ENCODE assay signal across 30 mouse cellular contexts in genomic region chr12:34587171-34587570, GRCm38 (mm10).
DNase-seq lines count a peak whose midpoint lies in the region; ATAC-seq lines count a peak whose summit lies in the region.
"Had no signal": no experiment of that assay in that cellular context is flagged by ENCODE, and none has a peak within 500 bp of the region (broad histone marks: within the 10 kb centered on the region; RNA-seq: fewer than 3 reads in every experiment).

No protein-coding gene starts in this region.

- H3K4me3 ChIP-seq in hindbrain, embryonic 11.5 days (ENCODE audit: low read depth, low read length) = no peak overlapping the region
- H3K4me3 ChIP-seq in hindbrain, embryonic 14.5 days (replicated peaks; ENCODE audit: low read length) = no peak overlapping the region
- no peak overlapping the region for H3K4me3 ChIP-seq in limb, embryonic 12.5 days (replicated peaks)
- H3K4me3 ChIP-seq: embryonic facial prominence, embryonic 12.5 days; gastrocnemius, adult 2 months; heart, embryonic 12.5 days; hindbrain, embryonic 15.5 days; kidney, embryonic 15.5 days; layer of hippocampus, adult 2 months; left cerebral cortex, adult 2 months; midbrain, embryonic 10.5 days; midbrain, embryonic 15.5 days had no signal

- peak; percentile 2 for DNase-seq in hindbrain, embryonic 11.5 days (ENCODE audit: low spot score)
- no peak for DNase-seq in hindbrain, embryonic 14.5 days (ENCODE audit: low spot score)
- DNase-seq in embryo, embryonic 11 days = peak; percentile 32
- no peak for DNase-seq in adrenal gland, adult 2 months
- no peak for DNase-seq in adrenal gland, adult 18-20 months (ENCODE audit: low spot score in 2 of 2)
- DNase-seq in heart, adult 8-10 months (ENCODE audit: low spot score) = no peak
- DNase-seq: adrenal gland, adult 8-10 months; cerebellum, adult 11 months; cerebellum, adult 9-11 months; gastrocnemius, adult 2 months; gastrocnemius, postnatal 36 days; heart, adult 18-20 months; heart, postnatal 4 days; kidney, adult 18-20 months; kidney, postnatal 25 days; liver; lung, adult 2 months; lung, postnatal 14 days; thymus, adult 2 months; thymus, postnatal 36 days had no signal

- no peaks in the 10 kb centered on the region for H3K4me1 ChIP-seq in hindbrain, embryonic 11.5 days (replicated peaks; ENCODE audit: control insufficient read depth, insufficient read depth, low read length)
- no peaks in the 10 kb centered on the region for H3K4me1 ChIP-seq in hindbrain, embryonic 14.5 days (replicated peaks; ENCODE audit: control insufficient read depth, insufficient read depth, low read length)
- peaks cover 7% of the 10 kb centered on the region; the same call in 1 of the 2 replicates for H3K4me1 ChIP-seq in limb, embryonic 12.5 days (replicated peaks)
- H3K4me1 ChIP-seq: embryonic facial prominence, embryonic 12.5 days; hindbrain, embryonic 15.5 days; kidney, embryonic 15.5 days had no signal

- 53% methylated on average over 4 of the region's 4 CpGs for WGBS in hindbrain, embryonic 11.5 days
- WGBS in hindbrain, embryonic 14.5 days = 51% methylated on average over 4 of the region's 4 CpGs
- 31% methylated on average over 4 of the region's 4 CpGs for WGBS in limb, embryonic 12.5 days

- ATAC-seq in hindbrain, embryonic 11.5 days (ENCODE audit: low FRiP score) = no peak
- no peak for ATAC-seq in hindbrain, embryonic 14.5 days (ENCODE audit: low FRiP score)
- ATAC-seq in limb, embryonic 12.5 days (ENCODE audit: insufficient number of reproducible peaks, insufficient read depth, low FRiP score, low TSS enrichment, low read depth) = no peak
- ATAC-seq: midbrain, embryonic 15.5 days had no signal

- no peaks in the 10 kb centered on the region for H3K36me3 ChIP-seq in hindbrain, embryonic 11.5 days (ENCODE audit: control insufficient read depth, insufficient read depth, low read length)
- H3K36me3 ChIP-seq in hindbrain, embryonic 14.5 days (replicated peaks; ENCODE audit: control insufficient read depth, insufficient read depth) = no peaks in the 10 kb centered on the region
- H3K36me3 ChIP-seq in limb, embryonic 12.5 days = no peaks in the 10 kb centered on the region
- H3K36me3 ChIP-seq: embryonic facial prominence, embryonic 12.5 days; heart, embryonic 12.5 days; hindbrain, embryonic 15.5 days; kidney, embryonic 15.5 days; midbrain, embryonic 10.5 days; midbrain, embryonic 15.5 days had no signal

- no peak overlapping the region for H3K4me2 ChIP-seq in hindbrain, embryonic 11.5 days (replicated peaks; ENCODE audit: low read depth, low read length)
- no peak overlapping the region for H3K4me2 ChIP-seq in hindbrain, embryonic 14.5 days (replicated peaks)
- H3K4me2 ChIP-seq in limb, embryonic 12.5 days = no peak overlapping the region
- H3K4me2 ChIP-seq: embryonic facial prominence, embryonic 12.5 days; heart, embryonic 12.5 days; hindbrain, embryonic 15.5 days; kidney, embryonic 15.5 days; midbrain, embryonic 15.5 days had no signal

- no peaks in the 10 kb centered on the region for H3K27me3 ChIP-seq in hindbrain, embryonic 11.5 days (ENCODE audit: control insufficient read depth, insufficient read depth, low read length)
- no peaks in the 10 kb centered on the region for H3K27me3 ChIP-seq in hindbrain, embryonic 14.5 days (ENCODE audit: control insufficient read depth, insufficient read depth, low read length)
- no peaks in the 10 kb centered on the region for H3K27me3 ChIP-seq in limb, embryonic 12.5 days
- H3K27me3 ChIP-seq: embryonic facial prominence, embryonic 12.5 days; heart, embryonic 12.5 days; hindbrain, embryonic 15.5 days; kidney, embryonic 15.5 days; midbrain, embryonic 15.5 days had no signal

- no peaks in the 10 kb centered on the region for H3K9me3 ChIP-seq in hindbrain, embryonic 11.5 days (ENCODE audit: control insufficient read depth, low read length)
- no peaks in the 10 kb centered on the region for H3K9me3 ChIP-seq in hindbrain, embryonic 14.5 days (ENCODE audit: control insufficient read depth, low read length)
- no peaks in the 10 kb centered on the region for H3K9me3 ChIP-seq in limb, embryonic 12.5 days
- H3K9me3 ChIP-seq: embryonic facial prominence, embryonic 12.5 days; heart, embryonic 12.5 days; hindbrain, embryonic 15.5 days; kidney, embryonic 15.5 days; midbrain, embryonic 10.5 days; midbrain, embryonic 15.5 days had no signal

- no peak overlapping the region for H3K27ac ChIP-seq in hindbrain, embryonic 11.5 days (ENCODE audit: low read depth, low read length)
- no peak overlapping the region for H3K27ac ChIP-seq in hindbrain, embryonic 14.5 days
- 0 out of 2 replicates have a peak overlapping the region, but pooled peaks have one; percentile 7 for H3K27ac ChIP-seq in limb, embryonic 12.5 days
- H3K27ac ChIP-seq: embryonic facial prominence, embryonic 12.5 days; gastrocnemius, adult 2 months; hindbrain, embryonic 15.5 days; kidney, embryonic 15.5 days; layer of hippocampus, adult 2 months; left cerebral cortex, adult 2 months; liver, embryonic 14.5 days; midbrain, embryonic 10.5 days; midbrain, embryonic 15.5 days had no signal

- H3K9ac ChIP-seq in hindbrain, embryonic 11.5 days (ENCODE audit: low read depth, low read length) = no peak overlapping the region
- no peak overlapping the region for H3K9ac ChIP-seq in hindbrain, embryonic 14.5 days
- no peak overlapping the region for H3K9ac ChIP-seq in limb, embryonic 12.5 days (replicated peaks)
- H3K9ac ChIP-seq: embryonic facial prominence, embryonic 12.5 days; heart, embryonic 12.5 days; hindbrain, embryonic 15.5 days; kidney, embryonic 15.5 days; liver, embryonic 14.5 days; midbrain, embryonic 15.5 days had no signal

Comparison
In these comparisons a context has a peak if more than half of its experiments do, and no peak if none do; other contexts are left out.
1. DNase-seq: peak in hindbrain, embryonic 11.5 days (single experiment) and embryo, embryonic 11 days (single experiment); none in hindbrain, embryonic 14.5 days (single experiment), adrenal gland, adult 2 months (single experiment), adrenal gland, adult 18-20 months (0 of 2) and heart, adult 8-10 months (single experiment).